Mouse (Mus musculus) embryonic facial prominence, embryonic 15.5 days (tissue): ENCODE measurements at regions not wholly inside any gene's neighbourhood (a gene's known extent, or its start where the extent isn't known, plus 50 kb on each side); places are given as distances from the start of the nearest gene placed in this dataset.
A peak's percentile ranks its signal among the peaks of the same experiment; 100 is the strongest.

Experiments
- ATAC-seq: fragments of 200-750 bp; cut with Nextera tagmentation; 2 replicates; pipeline ENCODE4 v1.8.0; 2017; ENCODE audit warnings: low read depth, moderate TSS enrichment; ENCODE audit not compliant: insufficient number of reproducible peaks, low FRiP score, low TSS enrichment
- H3K27ac ChIP-seq: fragments of 300-500 bp; sonication (generic); replicated peaks from 2 replicates; pipeline ENCODE4 v1.5.1; 2015; ENCODE audit warnings: mild to moderate bottlenecking, inconsistent platforms
- H3K27me3 ChIP-seq: fragments of 300-500 bp; sonication (generic); 2 replicates; pipeline ENCODE4 v1.6.1; 2015; ENCODE audit warnings: inconsistent platforms
- H3K36me3 ChIP-seq: fragments of 300-500 bp; sonication (generic); 2 replicates; pipeline ENCODE4 v1.6.1; 2015; ENCODE audit warnings: mild to moderate bottlenecking, inconsistent platforms
- H3K4me1 ChIP-seq: fragments of 300-500 bp; sonication (generic); 2 replicates; pipeline ENCODE4 v1.6.1; 2015; ENCODE audit warnings: inconsistent platforms
- H3K4me2 ChIP-seq: fragments of 300-500 bp; sonication (generic); replicated peaks from 2 replicates; pipeline ENCODE4 v1.6.1; 2015; ENCODE audit warnings: mild to moderate bottlenecking, inconsistent platforms
- H3K4me3 ChIP-seq: fragments of 300-500 bp; sonication (generic); replicated peaks from 2 replicates; pipeline ENCODE4 v1.5.1; 2015; ENCODE audit warnings: mild to moderate bottlenecking, inconsistent platforms
- H3K9ac ChIP-seq: fragments of 300-500 bp; sonication (generic); 2 replicates; pipeline ENCODE4 v1.6.1; 2015; ENCODE audit warnings: inconsistent platforms
- H3K9me3 ChIP-seq: fragments of 300-500 bp; sonication (generic); replicated peaks from 2 replicates; pipeline ENCODE4 v1.6.1; 2016; ENCODE audit warnings: inconsistent platforms
- WGBS: fragments of 180-500 bp; shearing (Covaris S2); methylation state at CpG from one replicate; pipeline ENCODE4 v1.1.7; 2015; 5-methylcytosine and 5-hydroxymethylcytosine counted together

DNA sequence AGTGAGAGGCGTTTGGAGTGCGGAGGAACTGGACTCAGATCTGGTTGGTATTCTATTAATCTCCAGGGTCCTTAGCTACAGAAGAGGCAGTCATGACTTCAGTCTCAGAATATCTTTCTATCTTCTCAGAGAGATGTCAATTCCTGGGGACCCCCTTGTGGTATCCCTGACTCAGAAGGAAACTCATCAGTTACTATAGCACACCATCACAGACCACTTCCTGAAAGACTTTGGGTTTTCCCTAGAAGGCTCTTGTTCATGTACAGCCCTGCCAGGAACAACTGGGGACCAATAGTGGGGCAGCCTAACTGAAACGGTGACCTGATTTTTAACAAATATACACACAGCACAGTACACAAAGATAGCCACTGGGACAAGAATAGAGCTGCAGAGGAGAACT is 279.6 kb downstream of the Ets1 start:
- WGBS: 87% methylated on average over 3 of the region's 3 CpGs
- no peak overlapping the region for H3K4me3 ChIP-seq
- no peaks in the 10 kb centered on the region for H3K27me3 ChIP-seq
- H3K9ac ChIP-seq: no peak overlapping the region
- H3K27ac ChIP-seq: no peak overlapping the region
- H3K9me3 ChIP-seq: no peaks in the 10 kb centered on the region
- no peaks in the 10 kb centered on the region for H3K36me3 ChIP-seq
- no peak for ATAC-seq
- no peak overlapping the region for H3K4me2 ChIP-seq
- H3K4me1 ChIP-seq: no peaks in the 10 kb centered on the region

GRCm38 (mm10) chr9:32916731-32917130 is 280.7 kb downstream of the Ets1 start:
- 75% methylated on average over 3 of the region's 3 CpGs for WGBS
- Histone ChIP-seq H3K4me3 (no peak overlapping the region), H3K27me3 (no peaks in the 10 kb centered on the region), H3K36me3 (no peaks in the 10 kb centered on the region), H3K4me1 (no peaks in the 10 kb centered on the region), H3K9me3 (no peaks in the 10 kb centered on the region), H3K27ac (no peak overlapping the region), H3K9ac (no peak overlapping the region), H3K4me2 (no peak overlapping the region)
- ATAC-seq: no peak

GRCm38 (mm10) chr9:32923925-32924324 is 287.9 kb downstream of the Ets1 start:
- no peaks in the 10 kb centered on the region for H3K9me3 ChIP-seq
- H3K27ac ChIP-seq: no peak overlapping the region
- H3K4me1 ChIP-seq: no peaks in the 10 kb centered on the region
- no peaks in the 10 kb centered on the region for H3K27me3 ChIP-seq
- no peak overlapping the region for H3K4me3 ChIP-seq
- H3K9ac ChIP-seq: no peak overlapping the region
- no peak for ATAC-seq
- no peaks in the 10 kb centered on the region for H3K36me3 ChIP-seq
- H3K4me2 ChIP-seq: no peak overlapping the region

DNA sequence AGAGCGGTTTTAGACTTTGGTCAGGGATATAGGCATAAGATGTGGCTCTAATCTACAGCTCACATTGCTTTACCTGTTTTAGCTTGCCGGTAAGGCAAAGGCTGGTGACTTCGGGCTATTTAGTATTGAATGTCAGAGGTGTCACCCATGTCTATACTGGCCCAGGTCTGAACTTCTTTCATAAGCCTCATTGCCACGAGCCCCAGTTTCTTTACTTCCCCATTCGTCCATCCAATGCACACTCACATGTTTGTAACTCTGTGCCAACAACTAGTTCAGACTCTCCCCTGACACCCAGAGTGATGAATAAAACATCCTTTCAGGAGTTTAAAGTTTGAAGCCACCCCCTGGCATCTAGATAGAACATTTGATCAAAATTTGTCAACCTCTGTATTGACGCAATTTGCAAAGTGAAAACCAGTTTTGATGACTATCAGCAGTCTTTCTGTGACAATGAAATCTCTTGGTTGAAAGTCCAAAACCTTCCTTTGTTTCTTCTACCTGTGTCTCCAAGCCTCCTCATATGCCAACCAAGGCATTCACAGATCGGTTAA is 288.4 kb downstream of the Ets1 start:
- H3K4me2 ChIP-seq: no peak overlapping the region
- H3K36me3 ChIP-seq: no peaks in the 10 kb centered on the region
- H3K4me1 ChIP-seq: no peaks in the 10 kb centered on the region
- H3K27me3 ChIP-seq: no peaks in the 10 kb centered on the region
- ATAC-seq: no peak
- no peaks in the 10 kb centered on the region for H3K9me3 ChIP-seq
- H3K27ac ChIP-seq: no peak overlapping the region
- no peak overlapping the region for H3K4me3 ChIP-seq
- WGBS: 87% methylated on average over 7 of the region's 7 CpGs
- no peak overlapping the region for H3K9ac ChIP-seq

GRCm38 (mm10) chr9:32925036-32925435 is 289.0 kb downstream of the Ets1 start:
- H3K9ac ChIP-seq: no peak overlapping the region
- ATAC-seq: no peak
- H3K4me1 ChIP-seq: no peaks in the 10 kb centered on the region
- no peak overlapping the region for H3K27ac ChIP-seq
- H3K27me3 ChIP-seq: no peaks in the 10 kb centered on the region
- no peak overlapping the region for H3K4me3 ChIP-seq
- H3K9me3 ChIP-seq: no peaks in the 10 kb centered on the region
- H3K36me3 ChIP-seq: no peaks in the 10 kb centered on the region
- WGBS: 89% methylated on average over 6 of the region's 6 CpGs
- H3K4me2 ChIP-seq: no peak overlapping the region

DNA sequence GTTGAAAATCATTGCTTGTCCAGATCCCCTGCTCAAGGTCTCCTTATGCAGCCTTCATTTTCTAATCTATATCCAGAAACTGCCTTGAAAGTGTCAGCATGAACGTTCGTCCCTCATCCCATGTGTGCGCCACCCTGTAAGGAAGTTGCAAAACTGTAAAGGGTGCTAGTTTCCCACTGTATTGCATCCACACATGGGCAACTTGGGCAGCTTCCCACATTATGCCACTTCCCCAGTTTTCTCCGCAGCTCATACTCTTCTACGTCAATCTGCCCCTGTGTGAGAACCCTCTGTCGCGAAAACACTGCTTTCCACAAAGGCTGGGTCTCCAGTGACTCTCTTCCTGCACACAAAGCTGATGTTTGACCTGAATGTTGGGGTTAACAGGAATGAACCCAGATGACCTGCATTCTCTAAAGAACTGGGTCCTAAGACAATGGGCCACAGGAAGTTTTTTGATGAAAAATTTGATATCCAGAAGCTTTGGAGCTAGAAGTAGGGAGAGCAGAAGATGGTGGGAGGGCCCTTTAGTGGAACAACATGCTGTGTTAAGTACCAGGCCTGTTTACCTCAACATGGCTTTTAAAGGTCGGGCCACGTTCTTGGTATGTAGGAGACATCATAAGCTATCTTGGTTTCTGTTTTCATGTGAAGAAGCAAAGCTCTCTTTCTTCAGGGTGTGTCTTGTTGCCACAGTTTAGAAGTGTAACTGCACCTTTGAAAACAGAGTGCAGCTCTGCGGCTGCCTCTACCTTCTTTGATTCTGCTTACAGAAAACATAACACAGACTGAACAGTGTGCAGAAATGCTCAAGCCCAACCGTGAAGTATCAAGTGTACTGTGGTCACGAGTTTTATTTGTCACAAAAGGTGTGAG is 289.9 kb downstream of the Ets1 start:
- Histone ChIP-seq H3K36me3 (no peaks in the 10 kb centered on the region), H3K27ac (no peak overlapping the region), H3K27me3 (no peaks in the 10 kb centered on the region), H3K9ac (no peak overlapping the region), H3K4me3 (no peak overlapping the region), H3K4me2 (no peak overlapping the region), H3K9me3 (no peaks in the 10 kb centered on the region), H3K4me1 (peaks cover under 1% of the 10 kb centered on the region)
- no peak for ATAC-seq
- 70% methylated on average over 12 of the region's 12 CpGs for WGBS

DNA sequence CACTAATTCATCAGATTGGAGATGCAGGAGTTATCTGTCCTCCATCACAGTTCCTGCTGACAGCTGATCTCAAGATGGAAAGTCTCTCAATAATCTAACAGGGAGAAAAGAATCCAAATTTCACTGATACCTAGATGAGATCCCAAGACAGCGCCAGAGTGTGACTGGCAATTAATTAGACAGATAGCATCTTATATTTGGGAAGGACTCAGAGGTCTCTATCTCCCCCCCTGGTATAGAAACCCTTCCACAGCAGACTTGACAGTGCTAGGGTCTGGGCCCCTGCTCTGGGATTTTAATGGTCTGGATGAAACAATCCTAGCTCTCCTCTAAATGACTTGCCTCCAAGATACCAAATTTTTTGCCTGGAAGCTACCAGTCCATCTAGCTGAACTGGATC is 291.6 kb downstream of the Ets1 start:
- Histone ChIP-seq H3K9ac (no peak overlapping the region), H3K36me3 (no peaks in the 10 kb centered on the region), H3K27ac (no peak overlapping the region), H3K4me3 (no peak overlapping the region), H3K9me3 (no peaks in the 10 kb centered on the region), H3K27me3 (no peaks in the 10 kb centered on the region), H3K4me1 (peaks cover 11% of the 10 kb centered on the region), H3K4me2 (no peak overlapping the region)
- 88% methylated on average over 1 of the region's 1 CpGs for WGBS
- no peak for ATAC-seq

- no peaks in the 10 kb centered on the region for H3K36me3 ChIP-seq
- no peak overlapping the region for H3K27ac ChIP-seq
- ATAC-seq: no peak
- H3K9ac ChIP-seq: no peak overlapping the region
- H3K4me1 ChIP-seq: peaks cover 11% of the 10 kb centered on the region
- H3K4me3 ChIP-seq: no peak overlapping the region
- no peak overlapping the region for H3K4me2 ChIP-seq
- no peaks in the 10 kb centered on the region for H3K9me3 ChIP-seq
- no peaks in the 10 kb centered on the region for H3K27me3 ChIP-seq
- 90% methylated on average over 8 of the region's 8 CpGs for WGBS
Measured at GRCm38 (mm10) chr9:32928289-32929000, 292.4 kb downstream of the Ets1 start.

DNA sequence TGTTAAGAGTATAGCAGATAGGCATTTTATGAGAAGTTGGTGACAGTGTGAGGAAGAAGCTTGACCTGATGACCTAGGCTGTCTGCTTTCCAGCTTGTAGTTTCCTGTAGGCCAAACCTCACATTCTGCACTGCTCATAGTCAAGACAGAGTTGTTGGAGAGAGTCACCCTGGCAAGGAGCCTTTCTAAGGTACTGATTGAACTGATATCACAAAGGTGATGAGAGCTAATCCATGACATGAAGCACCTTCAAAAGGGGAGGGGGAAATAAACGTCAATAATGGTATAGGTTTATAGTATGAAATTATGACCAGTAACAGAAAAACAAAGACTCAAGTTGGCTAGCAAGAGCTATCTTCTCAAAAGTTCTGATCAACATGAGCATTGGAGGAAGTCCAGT is 293.3 kb downstream of the Ets1 start:
- Histone ChIP-seq H3K4me2 (no peak overlapping the region), H3K4me3 (no peak overlapping the region), H3K9ac (no peak overlapping the region), H3K27me3 (no peaks in the 10 kb centered on the region), H3K27ac (no peak overlapping the region), H3K9me3 (no peaks in the 10 kb centered on the region), H3K4me1 (peaks cover 11% of the 10 kb centered on the region), H3K36me3 (no peaks in the 10 kb centered on the region)
- 90% methylated on average over 1 of the region's 1 CpGs for WGBS
- no peak for ATAC-seq

DNA sequence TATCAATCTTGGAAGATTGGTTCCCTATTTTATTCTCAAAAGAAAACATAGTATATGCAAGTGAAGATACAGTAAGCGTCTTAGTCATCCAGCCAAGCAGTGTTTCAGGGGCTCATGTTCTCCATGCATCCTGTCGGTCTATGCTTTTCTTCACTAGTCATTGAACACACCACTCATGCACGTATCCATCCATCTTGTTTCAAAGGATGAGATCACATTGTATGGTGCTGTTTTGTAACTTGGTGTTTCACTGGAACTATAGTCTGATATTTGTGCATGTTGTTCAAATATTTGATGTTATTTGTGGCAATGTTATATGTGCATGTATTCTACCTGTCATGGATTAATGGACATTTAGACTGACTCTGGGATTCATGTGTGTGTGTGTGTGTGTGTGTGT is 293.8 kb downstream of the Ets1 start:
- Histone ChIP-seq H3K27ac (no peak overlapping the region), H3K36me3 (no peaks in the 10 kb centered on the region), H3K4me2 (no peak overlapping the region), H3K9ac (no peak overlapping the region), H3K27me3 (no peaks in the 10 kb centered on the region), H3K4me3 (no peak overlapping the region), H3K4me1 (peaks cover 11% of the 10 kb centered on the region), H3K9me3 (no peaks in the 10 kb centered on the region)
- ATAC-seq: no peak
- WGBS: 88% methylated on average over 3 of the region's 3 CpGs

DNA sequence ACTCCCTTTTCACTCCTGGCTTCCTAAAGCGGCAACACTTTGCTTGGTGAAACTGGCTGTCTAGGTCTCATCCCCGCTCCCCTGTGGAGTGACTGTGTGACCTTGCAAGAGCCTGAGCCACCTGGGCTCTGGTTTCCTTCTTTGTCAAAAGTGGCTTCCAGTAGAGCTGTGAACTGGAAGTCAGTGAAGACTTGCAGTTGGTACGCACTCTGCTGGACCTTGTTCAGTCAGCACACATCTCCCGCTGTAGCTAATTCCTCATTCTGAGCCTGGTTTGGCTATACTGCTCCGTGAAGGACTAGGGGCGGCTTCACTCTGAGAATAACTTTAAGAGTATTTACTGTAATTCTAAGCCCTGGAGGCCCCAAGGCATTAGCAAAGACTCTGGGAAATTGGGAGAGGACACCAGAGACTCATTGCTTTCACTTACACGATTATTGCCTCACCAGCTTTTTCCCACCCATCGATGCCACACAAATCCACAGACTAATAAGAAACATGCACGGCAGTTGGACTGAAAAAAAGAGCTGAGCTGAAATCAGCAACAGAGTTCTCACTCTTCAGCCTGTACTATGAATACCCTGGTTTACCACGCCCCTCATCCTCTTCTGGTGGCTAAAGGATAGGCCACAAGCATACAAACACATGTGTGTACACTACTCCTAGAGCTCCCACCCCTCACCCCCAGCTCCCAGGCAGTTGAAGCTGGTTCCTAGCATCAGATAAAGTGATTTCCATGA is 295.4 kb downstream of the Ets1 start:
- Histone ChIP-seq H3K9me3 (no peaks in the 10 kb centered on the region), H3K27ac (peak overlapping the region; percentile 60; the same call in 1 of the 2 replicates), H3K4me3 (no peak overlapping the region), H3K4me1 (peaks cover 11% of the 10 kb centered on the region), H3K9ac (no peak overlapping the region), H3K27me3 (no peaks in the 10 kb centered on the region), H3K36me3 (no peaks in the 10 kb centered on the region), H3K4me2 (no peak overlapping the region)
- peak; percentile 79 for ATAC-seq
- 32% methylated on average over 10 of the region's 10 CpGs for WGBS
